Mouse (Mus musculus) cortical plate, adult 2 months (tissue): Measurements from ENCODE around the gene Btbd6.

ENCODE experiments used
- CTCF ChIP-seq: fragments of 200-500 bp; IDR thresholded peaks from 2 replicates; pipeline ENCODE4 v1.5.1; 2011; ENCODE audit warnings: mild to moderate bottlenecking, control low read depth, low read length; ENCODE audit not compliant: insufficient read depth; ENCODE audit errors: extremely low read depth
- POLR2A ChIP-seq: fragments of 200-500 bp; IDR thresholded peaks from 2 replicates; pipeline ENCODE4 v1.6.1; 2011; ENCODE audit warnings: mild to moderate bottlenecking, low read length, control low read depth; ENCODE audit not compliant: insufficient read depth; ENCODE audit errors: extremely low read depth

- TF ChIP-seq POLR2A (no peak), CTCF (no peak)
Observed at GRCm38 (mm10) chr12:112938366-112938765, 37.9 kb upstream of the Btbd6 start.
